Mouse (Mus musculus) small intestine, adult 2 months (tissue): Measurements from ENCODE around the gene Pank2. TPM values are rescaled to one million over a fixed set of nuclear protein-coding genes. Genes with fewer than 3 reads are reported as not detected.
A peak's percentile ranks its signal among the peaks of the same experiment; 100 is the strongest.
"Not testable (repeated sequence)": the region's sequence is repeated elsewhere in the genome, so short reads cannot be mapped to it uniquely, and the experiment has no call there.

Experiments
- H3K27ac ChIP-seq: fragments of 200-500 bp; 2 replicates; pipeline ENCODE4 v1.5.1; 2012; ENCODE audit warnings: low read depth, low read length, control low read depth, inconsistent platforms; ENCODE audit not compliant: insufficient read depth
- H3K27me3 ChIP-seq: fragments of 200-500 bp; 2 replicates; pipeline ENCODE4 v1.6.1; 2012; ENCODE audit warnings: mild to moderate bottlenecking, moderate library complexity, low read length, inconsistent platforms; ENCODE audit not compliant: control insufficient read depth, insufficient read depth
- H3K36me3 ChIP-seq: fragments of 200-500 bp; 2 replicates; pipeline ENCODE4 v1.6.1; 2012; ENCODE audit warnings: mild to moderate bottlenecking, low read length, control low read depth, inconsistent platforms; ENCODE audit not compliant: control insufficient read depth, insufficient read depth
- H3K4me1 ChIP-seq: fragments of 200-500 bp; 2 replicates; pipeline ENCODE4 v1.6.1; 2012; ENCODE audit warnings: low read length, inconsistent platforms, mixed read lengths; ENCODE audit not compliant: control insufficient read depth, insufficient read depth, insufficient read length
- H3K4me3 ChIP-seq: fragments of 200-500 bp; 2 replicates; pipeline ENCODE4 v1.5.1; 2012; ENCODE audit warnings: low read depth, mild to moderate bottlenecking, control low read depth, inconsistent platforms, low read length, moderate library complexity
- CTCF ChIP-seq: fragments of 200-500 bp; IDR thresholded peaks from 2 replicates; pipeline ENCODE4 v1.5.1; 2012; ENCODE audit warnings: low read depth, mild to moderate bottlenecking, control low read depth, inconsistent platforms, low read length, moderate library complexity, mixed read lengths; ENCODE audit not compliant: insufficient replicate concordance, insufficient read length; ENCODE audit errors: extremely low read depth
- POLR2A ChIP-seq: fragments of 200-500 bp; IDR thresholded peaks from 2 replicates; pipeline ENCODE4 v1.6.1; 2012; ENCODE audit warnings: low read depth, mild to moderate bottlenecking, control low read depth, inconsistent platforms, low read length, moderate library complexity
- WGBS: fragments of 180-500 bp; shearing (Covaris S2); methylation state at CpG from one replicate; pipeline ENCODE4 v1.1.7; 2018; 5-methylcytosine and 5-hydroxymethylcytosine counted together
- polyA plus RNA-seq: library from polyadenylated mRNA; depleted of rRNA; stranded (reverse); fragments of >200 nt; gene quantifications from 2 replicates; pipeline ENCODE4 v1.2.3, GENCODE M21; 2012

Pank2 gene
- polyA plus RNA-seq, 1 experiment, result 11.1 TPM

- TF ChIP-seq POLR2A (no peak), CTCF (no peak)
- H3K4me1 ChIP-seq, result peaks cover 14% of the 10 kb centered on the region; the same call in 1 of the 2 replicates
- WGBS, result 85% methylated on average over 1 of the region's 1 CpGs
- no peaks in the 10 kb centered on the region for H3K27me3 ChIP-seq
- no peak overlapping the region for H3K4me3 ChIP-seq
- H3K36me3 ChIP-seq, result no peaks in the 10 kb centered on the region
- H3K27ac ChIP-seq, result no peak overlapping the region
These were observed 38.7 kb upstream of the Pank2 start for GRCm38 (mm10) chr2:131223569-131223968.

GRCm38 (mm10) chr2:131225178-131225577 lies 37.1 kb upstream of the Pank2 start:
- H3K4me3 ChIP-seq, result no peak overlapping the region
- TF ChIP-seq POLR2A, result no peak
- no peak for TF ChIP-seq CTCF
- H3K27me3 ChIP-seq, result no peaks in the 10 kb centered on the region
- no peak overlapping the region for H3K27ac ChIP-seq
- H3K36me3 ChIP-seq, result no peaks in the 10 kb centered on the region
- peaks cover 14% of the 10 kb centered on the region; the same call in 1 of the 2 replicates for H3K4me1 ChIP-seq
- WGBS, result 95% methylated on average over 6 of the region's 6 CpGs

- WGBS, result 16% methylated on average over 2 of the region's 2 CpGs
- H3K27me3 ChIP-seq, H3K36me3 ChIP-seq, H3K4me3 ChIP-seq: not testable (repeated sequence)
- Histone ChIP-seq H3K4me1 (peaks cover 12% of the 10 kb centered on the region; the same call in 1 of the 2 replicates), H3K27ac (peak overlapping the region; percentile 32; the same call in 1 of the 2 replicates)
These were observed 35.6 kb upstream of the Pank2 start for GRCm38 (mm10) chr2:131226669-131227068.

- WGBS, result 92% methylated on average over 3 of the region's 3 CpGs
These were observed 35.1 kb upstream of the Pank2 start for GRCm38 (mm10) chr2:131227243-131227642.

GRCm38 (mm10) chr2:131232558-131232957 lies 29.7 kb upstream of the Pank2 start:
- TF ChIP-seq POLR2A, result no peak
- no peak for TF ChIP-seq CTCF
- 35% methylated on average over 2 of the region's 2 CpGs for WGBS
- H3K27me3 ChIP-seq, result no peaks in the 10 kb centered on the region
- H3K4me1 ChIP-seq, result peaks cover 13% of the 10 kb centered on the region
- H3K27ac ChIP-seq, result no peak overlapping the region
- H3K4me3 ChIP-seq, result no peak overlapping the region
- peaks cover 2% of the 10 kb centered on the region; the same call in 1 of the 2 replicates for H3K36me3 ChIP-seq

More at GRCm38 (mm10) chr2:131227243-131227642, 35.1 kb upstream of the Pank2 start:
- Histone ChIP-seq H3K36me3 (no peaks in the 10 kb centered on the region), H3K27me3 (no peaks in the 10 kb centered on the region), H3K4me3 (no peak overlapping the region), H3K4me1 (peaks cover 12% of the 10 kb centered on the region; the same call in 1 of the 2 replicates), H3K27ac (0 out of 2 replicates have a peak overlapping the region, but pooled peaks have one; percentile 32)
- TF ChIP-seq POLR2A (no peak), CTCF (no peak)

GRCm38 (mm10) chr2:131233307-131234126 lies 28.8 kb upstream of the Pank2 start, which contains the start of gene Mavs:
TSS of gene Mavs (plus strand) at chr2:131234063.
- Histone ChIP-seq H3K27ac (peak within 1 kb of the TSS; percentile 86), H3K4me1 (peaks cover 13% of the 10 kb centered on the region), H3K36me3 (peaks cover 2% of the 10 kb centered on the region), H3K4me3 (peak within 1 kb of the TSS; percentile 83), H3K27me3 (no peaks in the 10 kb centered on the region)
- WGBS, result 18% methylated on average over 29 of the region's 29 CpGs
- peak; percentile 95; the same call in 1 of the 2 replicates for TF ChIP-seq POLR2A
- no peak for TF ChIP-seq CTCF

- Histone ChIP-seq H3K4me1 (peaks cover 13% of the 10 kb centered on the region), H3K27me3 (no peaks in the 10 kb centered on the region), H3K4me3 (peak overlapping the region; percentile 83), H3K27ac (peak overlapping the region; percentile 86), H3K36me3 (peaks cover 5% of the 10 kb centered on the region)
- TF ChIP-seq CTCF, result no peak
- TF ChIP-seq POLR2A, result no peak
- 1% methylated on average over 28 of the region's 28 CpGs for WGBS
These were observed 28.1 kb upstream of the Pank2 start for GRCm38 (mm10) chr2:131234127-131234650.
